Mouse (Mus musculus) ES-Bruce4 (cell line): Measurements from ENCODE around the gene Zbtb20. TPM values are rescaled to one million over a fixed set of nuclear protein-coding genes. Genes with fewer than 3 reads are reported as not detected.

Experiments
- H3K27ac ChIP-seq: 2 replicates; pipeline ENCODE4 v1.5.1; 2012; ENCODE audit warnings: low read length, inconsistent platforms; ENCODE audit not compliant: insufficient read depth
- H3K27me3 ChIP-seq: 2 replicates; pipeline ENCODE4 v1.6.1; 2012; ENCODE audit warnings: mild to moderate bottlenecking, low read length, inconsistent platforms; ENCODE audit not compliant: control insufficient read depth, poor library complexity, insufficient read depth, severe bottlenecking
- H3K36me3 ChIP-seq: 2 replicates; pipeline ENCODE4 v1.6.1; 2012; ENCODE audit warnings: inconsistent platforms, mild to moderate bottlenecking, low read length, moderate library complexity; ENCODE audit not compliant: control insufficient read depth, poor library complexity, insufficient read depth, severe bottlenecking
- H3K4me1 ChIP-seq: one replicate; pipeline ENCODE4 v1.8.1; 2011; ENCODE audit warnings: low read length; ENCODE audit not compliant: control insufficient read depth, insufficient read depth
- H3K4me3 ChIP-seq: 2 replicates; pipeline ENCODE4 v1.5.1; 2011; ENCODE audit warnings: low read depth, mild to moderate bottlenecking, low read length
- H3K9ac ChIP-seq: 2 replicates; pipeline ENCODE4 v1.6.1; 2012; ENCODE audit warnings: low read depth, mild to moderate bottlenecking, inconsistent platforms; ENCODE audit not compliant: poor library complexity, severe bottlenecking
- H3K9me3 ChIP-seq: replicated peaks from 2 replicates; pipeline ENCODE4 v1.6.1; 2012; ENCODE audit warnings: mild to moderate bottlenecking, low read length, inconsistent platforms; ENCODE audit not compliant: control insufficient read depth, poor library complexity, insufficient read depth, severe bottlenecking
- CTCF ChIP-seq: IDR thresholded peaks from one replicate; pipeline ENCODE4 v1.8.1; 2011; ENCODE audit warnings: low read depth, low read length
- EP300 ChIP-seq: IDR thresholded peaks from 2 replicates; pipeline ENCODE4 v1.6.1; 2011; ENCODE audit warnings: low read depth, low read length; ENCODE audit not compliant: insufficient read depth
- POLR2A ChIP-seq: IDR thresholded peaks from one replicate; pipeline ENCODE4 v1.8.1; 2011; ENCODE audit warnings: low read length; ENCODE audit not compliant: insufficient read depth
- polyA plus RNA-seq: library from polyadenylated mRNA; stranded (reverse); fragments of >200 nt; gene quantifications from 2 replicates; pipeline ENCODE4 v1.2.4, GENCODE M21; 2011; ENCODE audit warnings: low read depth; ENCODE audit not compliant: missing spikeins, insufficient read depth, insufficient read length

Gene Zbtb20
- polyA plus RNA-seq, 1 experiment, result 9.9 TPM

- no peaks in the 10 kb centered on the region for H3K36me3 ChIP-seq
- no peak for TF ChIP-seq POLR2A
- no peaks in the 10 kb centered on the region for H3K4me1 ChIP-seq
- H3K9ac ChIP-seq, result no peak overlapping the region
- no peak overlapping the region for H3K4me3 ChIP-seq
- H3K27ac ChIP-seq, result no peak overlapping the region
- H3K9me3 ChIP-seq, result no peaks in the 10 kb centered on the region
- H3K27me3 ChIP-seq, result no peaks in the 10 kb centered on the region; the same call in 1 of the 2 replicates
Observed at GRCm38 (mm10) chr16:43501284-43501683, 625.6 kb downstream of the Zbtb20 start.

GRCm38 (mm10) chr16:43502339-43503009 lies 626.8 kb downstream of the Zbtb20 start:
- Histone ChIP-seq H3K36me3 (no peaks in the 10 kb centered on the region), H3K27ac (no peak overlapping the region), H3K9me3 (no peaks in the 10 kb centered on the region), H3K27me3 (no peaks in the 10 kb centered on the region; the same call in 1 of the 2 replicates), H3K9ac (no peak overlapping the region), H3K4me3 (no peak overlapping the region), H3K4me1 (no peaks in the 10 kb centered on the region)
- TF ChIP-seq CTCF (no peak), POLR2A (no peak), EP300 (no peak)

GRCm38 (mm10) chr16:43503010-43503635 lies 627.4 kb downstream of the Zbtb20 start:
- H3K36me3 ChIP-seq, result no peaks in the 10 kb centered on the region
- no peaks in the 10 kb centered on the region for H3K4me1 ChIP-seq
- H3K9me3 ChIP-seq, result no peaks in the 10 kb centered on the region
- TF ChIP-seq POLR2A, result no peak
- TF ChIP-seq EP300, result no peak
- no peak for TF ChIP-seq CTCF
- no peak overlapping the region for H3K9ac ChIP-seq
- no peaks in the 10 kb centered on the region; the same call in 1 of the 2 replicates for H3K27me3 ChIP-seq
- H3K27ac ChIP-seq, result no peak overlapping the region
- no peak overlapping the region for H3K4me3 ChIP-seq

DNA sequence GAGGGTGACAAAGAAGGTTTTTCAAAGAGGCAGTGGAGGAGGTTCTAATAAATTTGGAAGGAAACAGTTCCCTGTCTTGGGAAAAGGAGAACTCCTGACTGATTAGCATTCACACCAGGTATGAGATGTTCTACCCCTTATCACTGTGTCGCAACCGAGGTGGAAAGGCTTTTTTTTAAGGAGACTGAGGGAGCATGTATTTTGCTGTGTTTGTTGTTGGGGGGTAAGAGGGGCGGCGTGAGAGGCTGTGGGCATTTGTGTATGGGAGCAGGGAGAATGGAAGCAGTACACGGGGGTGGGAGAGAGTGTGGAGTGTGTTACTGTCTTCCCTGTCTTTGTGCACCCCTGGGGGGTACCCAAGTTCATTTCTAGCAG lies 627.9 kb downstream of the Zbtb20 start:
- H3K27ac ChIP-seq, result no peak overlapping the region
- no peak overlapping the region for H3K9ac ChIP-seq
- H3K4me3 ChIP-seq, result no peak overlapping the region
- no peaks in the 10 kb centered on the region for H3K4me1 ChIP-seq
- no peaks in the 10 kb centered on the region; the same call in 1 of the 2 replicates for H3K27me3 ChIP-seq
- no peaks in the 10 kb centered on the region for H3K9me3 ChIP-seq
- TF ChIP-seq EP300 (no peak), CTCF (no peak), POLR2A (no peak)
- H3K36me3 ChIP-seq, result no peaks in the 10 kb centered on the region

GRCm38 (mm10) chr16:43504151-43504550 lies 628.5 kb downstream of the Zbtb20 start:
- H3K9ac ChIP-seq, result no peak overlapping the region
- TF ChIP-seq POLR2A (no peak), EP300 (no peak), CTCF (no peak)
- H3K27me3 ChIP-seq, result no peaks in the 10 kb centered on the region; the same call in 1 of the 2 replicates
- H3K4me1 ChIP-seq, result no peaks in the 10 kb centered on the region
- no peaks in the 10 kb centered on the region for H3K9me3 ChIP-seq
- H3K27ac ChIP-seq, result no peak overlapping the region
- H3K36me3 ChIP-seq, result no peaks in the 10 kb centered on the region
- no peak overlapping the region for H3K4me3 ChIP-seq

- Histone ChIP-seq H3K9ac (no peak overlapping the region), H3K27ac (no peak overlapping the region), H3K36me3 (no peaks in the 10 kb centered on the region), H3K27me3 (no peaks in the 10 kb centered on the region; the same call in 1 of the 2 replicates), H3K4me3 (no peak overlapping the region), H3K4me1 (no peaks in the 10 kb centered on the region), H3K9me3 (no peaks in the 10 kb centered on the region)
- TF ChIP-seq CTCF, result no peak
- no peak for TF ChIP-seq EP300
- TF ChIP-seq POLR2A, result no peak
Observed at GRCm38 (mm10) chr16:43504556-43504955, 628.9 kb downstream of the Zbtb20 start.
